Mouse (Mus musculus): ENCODE measurements around the gene D6Wsu163e.

Gene D6Wsu163e

DNA sequence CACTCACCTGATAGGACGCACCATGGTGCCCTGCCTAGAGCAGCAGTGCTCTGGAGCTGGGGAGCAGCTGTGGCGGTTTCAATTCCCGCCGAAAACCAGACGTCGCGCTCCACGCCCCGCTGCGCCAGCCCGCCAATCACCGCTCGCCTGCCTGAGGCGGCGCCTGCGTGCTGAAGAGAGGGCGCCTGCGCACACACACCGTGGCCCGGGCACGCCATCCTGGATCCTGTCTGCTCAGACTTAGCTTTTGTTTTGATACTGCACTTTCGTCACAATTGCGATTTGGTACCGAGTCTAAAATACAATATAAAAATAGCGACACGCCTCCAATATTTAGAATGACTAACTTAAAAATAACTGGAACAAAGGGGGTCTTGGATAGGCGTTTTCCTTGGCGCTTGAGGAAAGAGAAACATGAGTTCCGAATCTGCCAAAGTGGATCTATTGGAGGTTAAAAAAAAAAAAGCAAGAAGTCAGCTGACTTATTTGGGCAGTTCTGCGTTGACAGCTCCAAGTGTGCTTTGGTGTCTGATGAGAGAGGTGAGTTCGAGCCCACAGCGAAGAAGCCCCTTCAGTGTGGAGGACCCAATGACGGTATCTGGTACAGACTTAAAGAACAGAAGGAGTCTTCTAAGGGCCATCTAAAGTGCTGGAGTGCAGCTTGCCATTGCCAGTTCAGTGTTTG lies at the start of gene D6Wsu163e, which contains the start of gene Rad51ap1:
Gene D6Wsu163e (plus strand): TSS at position 476 of the 685 bp plus-strand sequence.
Gene Rad51ap1 (minus strand): TSS at position 101 of the 685 bp plus-strand sequence.
- DNase-seq = peak; percentile 95

DNA sequence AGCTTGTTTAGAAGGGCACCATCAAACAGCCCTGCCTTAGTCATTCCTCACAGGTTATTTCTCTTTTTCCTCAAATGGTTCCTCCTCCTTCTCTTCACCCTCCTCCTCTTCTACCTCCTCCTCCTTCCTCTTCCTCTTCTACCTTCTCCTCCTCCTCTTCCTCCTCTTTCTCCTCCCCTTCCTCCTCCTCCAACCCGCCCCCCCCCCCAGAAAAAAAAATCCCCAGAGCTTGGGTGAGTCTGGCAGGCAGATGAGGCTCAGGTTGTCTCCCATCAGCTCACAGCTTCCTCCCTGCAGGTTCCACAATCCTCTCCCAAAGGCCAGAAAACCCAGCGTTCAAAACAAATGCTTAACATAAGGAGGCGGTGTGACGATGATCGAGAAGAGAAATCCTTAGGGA lies 32.4 kb upstream of the D6Wsu163e start:
- no peak for DNase-seq

DNA sequence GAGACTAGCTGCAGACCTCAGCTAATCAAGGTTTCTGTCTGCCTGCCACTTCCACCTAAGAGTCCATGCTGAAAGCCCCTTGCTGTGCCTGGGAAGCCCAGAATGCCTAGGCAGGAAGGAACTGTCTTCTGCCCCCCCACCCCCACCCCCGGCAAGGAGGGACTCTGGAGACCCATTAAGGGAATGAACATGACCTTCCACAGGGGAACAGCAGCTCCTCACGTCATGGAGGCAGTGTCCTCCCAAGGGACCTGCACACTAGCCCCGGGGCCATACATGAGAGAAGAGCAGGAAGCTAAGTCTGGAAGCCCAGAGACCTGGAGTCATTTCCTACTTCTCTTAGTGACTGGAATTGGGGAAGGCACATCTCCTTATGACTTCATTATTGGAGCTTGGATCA lies 31.9 kb upstream of the D6Wsu163e start:
- no peak for DNase-seq

DNA sequence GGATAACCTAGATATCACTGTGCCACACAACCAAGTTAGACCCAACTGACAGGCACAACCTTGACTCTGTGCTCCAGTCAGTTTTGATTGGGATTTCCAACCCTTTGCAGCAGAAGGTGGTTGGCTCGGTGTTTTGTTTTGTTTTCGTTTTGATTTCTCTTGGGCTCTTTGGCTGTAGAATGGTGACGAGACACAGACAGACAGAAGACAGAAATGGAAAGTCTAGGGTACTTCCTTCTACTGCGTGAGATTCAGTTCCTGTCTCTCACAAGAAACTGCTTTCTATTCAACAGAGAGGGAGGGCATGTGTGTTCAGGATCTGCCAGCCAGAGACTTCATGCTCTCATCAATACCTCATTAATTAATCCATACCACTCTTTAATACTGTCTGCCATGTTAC lies 29.0 kb upstream of the D6Wsu163e start:
- no peak for DNase-seq

DNA sequence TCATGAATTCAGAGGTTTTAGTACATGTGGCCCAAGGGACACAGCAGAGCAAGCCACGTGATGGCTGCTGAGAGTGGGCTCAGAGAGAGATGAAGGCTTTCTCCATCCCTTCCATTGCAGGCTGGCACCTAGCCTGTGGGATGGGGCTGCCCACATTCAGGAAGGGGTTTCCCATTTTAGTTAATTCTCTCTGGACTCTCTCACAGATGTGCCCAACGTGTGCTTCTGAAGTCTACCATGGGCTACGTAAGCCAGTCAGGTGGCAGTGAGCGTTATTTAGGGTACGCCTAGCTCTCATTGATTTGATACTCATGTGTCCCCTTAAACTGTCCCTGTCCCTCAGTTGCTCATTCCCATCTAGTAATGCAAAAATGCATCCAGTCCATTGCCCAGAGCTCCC lies 24.8 kb upstream of the D6Wsu163e start:
- no peak for DNase-seq

DNA sequence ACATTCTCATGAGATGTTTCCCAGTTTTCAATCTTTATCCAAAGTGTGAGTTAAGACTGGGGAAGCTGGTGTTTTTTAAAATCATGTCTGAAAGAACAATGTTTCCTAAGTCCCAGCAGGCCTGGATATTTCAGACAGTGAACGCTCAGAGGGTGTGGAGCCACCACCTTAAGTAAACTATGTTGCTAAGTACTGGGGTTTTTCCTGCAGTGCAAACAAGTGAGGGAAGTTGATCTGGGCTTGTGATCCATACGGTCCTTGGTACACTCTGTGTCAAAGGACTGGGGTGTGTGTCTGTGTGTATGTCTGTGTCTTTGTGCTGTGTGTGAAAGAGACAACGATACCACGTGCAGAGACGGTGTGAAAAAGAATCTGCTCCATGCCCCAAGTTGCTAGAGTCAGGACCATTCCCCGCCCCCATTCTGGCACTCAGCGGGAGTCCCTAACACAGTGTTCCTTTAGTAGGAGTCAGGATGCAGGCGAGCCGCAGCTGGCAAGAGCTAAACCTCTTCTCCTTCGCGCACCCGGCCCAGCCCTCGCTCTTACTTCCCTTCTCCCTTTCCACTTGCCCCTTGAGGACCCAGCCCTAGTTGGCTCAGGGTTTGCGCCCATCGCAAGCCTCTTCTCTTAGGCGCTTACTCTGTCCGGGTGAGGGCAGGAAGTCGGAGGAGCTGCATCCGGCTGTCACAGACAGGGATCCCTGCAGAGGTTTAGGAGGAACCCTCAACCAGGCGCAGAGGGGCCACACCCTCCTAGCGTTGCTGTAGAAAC lies 18.5 kb upstream of the D6Wsu163e start, which contains the start of gene Dyrk4:
Gene Dyrk4 (minus strand): TSS at position 729 of the 771 bp plus-strand sequence.
- DNase-seq = no peak

DNA sequence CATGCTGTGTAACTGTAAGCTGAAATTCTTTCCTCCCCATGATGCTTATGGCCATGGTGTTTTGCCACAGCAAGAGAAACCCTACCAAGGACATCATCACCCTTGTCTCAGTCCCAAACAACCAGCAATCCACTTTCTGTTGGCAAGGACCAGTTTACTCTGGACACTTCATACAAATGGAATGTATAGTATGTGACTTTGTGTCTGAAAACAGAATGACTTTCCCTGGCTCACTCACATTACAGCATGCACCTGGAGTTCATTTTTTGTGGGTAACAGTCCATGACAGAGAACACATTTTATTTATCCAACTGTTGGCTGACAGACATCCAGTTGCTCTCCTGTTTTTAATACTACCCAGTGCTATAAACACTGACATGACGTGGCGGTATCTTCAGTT lies 6.9 kb upstream of the D6Wsu163e start:
- DNase-seq = no peak

DNA sequence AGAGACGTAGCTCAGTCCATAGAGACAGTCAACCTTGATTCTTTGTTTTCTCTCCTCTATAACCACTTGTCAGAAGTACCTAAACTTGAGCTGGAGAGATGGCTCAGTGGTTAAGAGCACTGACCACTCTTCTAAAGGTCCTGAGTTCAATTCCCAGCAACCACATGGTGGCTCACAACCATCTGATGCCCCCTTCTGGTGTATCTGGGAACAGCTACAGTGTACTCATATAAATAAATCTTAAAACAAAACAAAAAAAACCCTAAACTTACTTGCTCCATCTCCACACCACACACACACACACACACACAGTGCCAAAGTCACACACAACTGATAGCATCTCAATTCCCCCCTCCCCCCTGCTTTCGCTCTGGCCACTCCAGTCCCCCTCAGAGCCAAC lies 1.7 kb upstream of the D6Wsu163e start:
- no peak for DNase-seq

DNA sequence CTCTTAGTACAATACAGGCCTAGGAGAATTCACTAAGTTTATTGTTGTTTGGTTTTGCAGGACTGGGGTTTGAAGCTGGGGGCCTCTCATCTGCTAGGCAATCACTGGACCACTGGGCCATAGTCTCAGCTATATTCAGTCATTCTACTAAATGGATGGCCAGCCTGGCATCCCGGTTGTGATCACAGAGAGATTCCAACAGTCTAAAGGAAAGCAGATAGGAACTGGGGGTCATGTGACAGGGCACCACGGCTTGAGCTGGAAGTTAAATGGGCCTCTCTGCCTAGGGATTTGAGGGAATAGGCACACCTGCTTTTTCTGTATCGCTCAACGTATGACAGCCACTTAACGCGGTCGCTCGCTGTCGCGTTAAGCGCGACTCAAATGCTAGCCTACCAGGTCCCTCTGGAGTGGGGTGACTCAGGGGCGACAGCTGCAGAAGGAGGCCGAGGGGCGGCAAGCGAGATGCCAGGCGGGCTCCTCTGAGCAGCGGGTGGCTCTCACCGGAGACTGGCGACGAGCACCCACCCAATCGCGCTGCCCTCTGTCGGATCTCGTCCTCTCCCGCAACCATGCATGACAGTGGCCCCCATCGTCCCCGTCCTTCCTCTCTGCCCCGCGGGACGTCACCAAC lies 792 bp upstream of the D6Wsu163e start:
- no peak for DNase-seq

DNA sequence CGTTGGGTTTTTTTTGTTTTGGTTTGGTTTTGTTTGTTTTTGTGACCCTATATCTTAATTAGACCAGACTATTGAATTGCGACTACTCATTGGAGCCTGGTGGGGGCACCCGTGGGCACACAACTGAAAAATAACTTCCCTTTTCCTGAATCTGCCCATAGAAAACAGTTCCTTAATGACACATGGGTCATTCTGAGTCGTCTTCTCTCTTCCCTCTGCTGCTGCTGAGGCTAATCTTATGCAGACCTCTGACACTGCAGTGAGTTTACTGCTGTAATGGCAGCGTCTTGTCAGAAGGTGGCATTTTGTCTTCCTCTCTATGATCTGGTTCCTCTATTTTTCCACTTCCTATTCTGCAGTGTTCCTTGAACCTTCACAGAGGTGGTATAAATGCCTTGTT lies 689 bp downstream of the D6Wsu163e start:
- DNase-seq = no peak

DNA sequence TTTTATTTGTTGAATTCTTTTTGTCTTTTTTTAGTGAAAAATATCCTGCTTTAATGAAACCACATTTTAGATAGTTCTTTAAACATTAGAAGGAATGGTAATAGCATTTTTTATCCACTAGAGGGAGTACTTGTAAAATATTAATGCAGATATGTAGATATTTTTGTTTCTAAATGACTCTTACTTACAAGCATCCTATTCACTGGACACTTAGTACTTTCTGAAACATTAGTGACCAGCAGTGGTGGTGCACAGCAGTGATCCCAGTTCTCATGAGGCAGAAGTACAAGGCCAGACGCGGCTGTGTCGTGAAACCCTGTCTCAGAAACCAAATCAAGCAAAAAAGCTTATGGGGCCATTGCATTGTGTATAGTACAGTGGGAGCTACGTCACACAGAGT lies 8.6 kb downstream of the D6Wsu163e start:
- DNase-seq = no peak

DNA sequence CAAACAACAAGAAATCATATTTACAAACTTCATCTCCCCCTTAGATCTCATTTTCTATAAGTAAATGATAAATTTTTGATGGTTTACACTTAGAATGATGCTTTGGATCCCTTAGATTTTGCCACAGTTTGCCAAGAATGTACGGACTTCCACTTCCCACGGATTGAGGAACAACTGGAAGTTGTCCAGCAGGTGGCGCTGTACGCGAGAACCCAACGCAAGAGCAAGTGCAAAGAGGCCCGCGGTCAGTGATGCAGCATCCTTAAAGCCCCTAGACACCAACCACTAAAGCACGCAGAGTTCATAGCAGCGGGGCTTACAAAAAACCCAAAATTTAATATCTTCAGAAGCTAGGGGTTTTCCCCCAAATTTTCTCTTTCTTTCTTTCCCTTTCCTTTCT lies 16.0 kb downstream of the D6Wsu163e start:
- DNase-seq = peak; percentile 65

DNA sequence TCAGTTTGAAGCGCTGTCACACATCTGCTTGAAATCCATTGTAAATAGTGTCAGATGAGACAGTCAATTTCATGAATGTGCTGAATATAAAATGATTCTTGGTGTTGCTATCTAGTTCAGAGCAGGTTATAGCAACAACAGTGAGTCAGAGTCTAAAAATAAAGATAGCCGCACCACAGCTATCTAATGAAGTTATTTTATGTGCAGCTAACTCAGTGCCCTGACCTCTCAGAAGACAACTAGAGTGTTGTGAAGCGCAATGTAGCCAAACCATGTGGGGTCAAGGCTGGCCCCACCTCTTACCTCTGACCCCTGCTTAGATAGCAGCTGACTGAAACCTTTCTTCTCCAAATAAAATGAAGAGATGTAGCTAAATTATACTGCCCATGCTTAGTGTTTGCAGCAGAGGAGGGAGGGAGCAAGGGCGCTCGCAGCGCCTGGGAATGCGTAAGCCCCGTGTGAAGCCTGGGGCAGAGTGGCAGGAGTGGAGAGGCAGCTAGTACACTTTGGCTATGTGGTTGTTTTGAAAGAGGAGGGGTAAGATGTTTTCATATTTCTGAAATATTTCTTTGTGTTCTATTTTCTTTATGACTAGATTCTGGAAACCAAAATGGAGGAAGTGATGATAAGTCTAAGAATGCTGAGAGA lies 21.7 kb downstream of the D6Wsu163e start:
- DNase-seq = no peak

DNA sequence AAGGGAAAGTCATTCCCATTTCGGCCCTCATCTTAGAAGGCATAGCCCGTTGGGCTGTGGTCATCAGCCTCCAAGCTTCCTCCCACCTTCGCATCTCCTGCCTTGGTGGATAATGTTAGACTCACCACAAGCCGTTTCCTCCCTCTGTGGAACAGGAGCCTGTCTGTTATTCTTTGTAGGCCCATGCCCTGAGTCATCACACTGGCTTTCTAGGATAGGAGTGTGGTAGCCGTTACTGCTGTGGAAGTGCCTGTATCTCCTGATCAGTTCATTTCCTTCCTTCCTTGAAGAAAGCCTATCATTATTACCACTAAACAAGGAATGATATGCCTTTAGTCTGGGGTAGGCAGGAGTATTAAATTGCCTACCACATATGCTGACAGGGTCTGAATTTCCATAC lies 22.9 kb downstream of the D6Wsu163e start:
- no peak for DNase-seq

DNA sequence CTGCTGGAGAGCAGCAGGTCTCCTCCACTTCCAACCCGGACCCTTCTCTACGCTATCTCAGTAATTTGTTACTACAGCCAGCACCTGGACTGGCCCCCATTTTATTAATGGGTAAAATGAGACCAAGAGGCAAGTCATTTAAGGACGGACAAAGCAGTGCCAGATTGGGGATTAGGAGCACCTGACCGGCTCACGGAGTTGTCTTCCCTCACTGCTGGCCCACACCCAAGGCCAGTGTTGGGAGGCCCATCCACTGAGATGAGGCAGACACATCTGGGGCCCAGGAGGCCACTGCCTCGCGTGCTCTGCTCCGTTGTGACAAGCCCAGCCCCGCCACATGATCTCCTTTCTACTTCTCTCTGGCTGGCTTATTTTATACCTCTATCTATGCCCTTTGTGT lies 23.7 kb downstream of the D6Wsu163e start:
- DNase-seq = no peak

DNA sequence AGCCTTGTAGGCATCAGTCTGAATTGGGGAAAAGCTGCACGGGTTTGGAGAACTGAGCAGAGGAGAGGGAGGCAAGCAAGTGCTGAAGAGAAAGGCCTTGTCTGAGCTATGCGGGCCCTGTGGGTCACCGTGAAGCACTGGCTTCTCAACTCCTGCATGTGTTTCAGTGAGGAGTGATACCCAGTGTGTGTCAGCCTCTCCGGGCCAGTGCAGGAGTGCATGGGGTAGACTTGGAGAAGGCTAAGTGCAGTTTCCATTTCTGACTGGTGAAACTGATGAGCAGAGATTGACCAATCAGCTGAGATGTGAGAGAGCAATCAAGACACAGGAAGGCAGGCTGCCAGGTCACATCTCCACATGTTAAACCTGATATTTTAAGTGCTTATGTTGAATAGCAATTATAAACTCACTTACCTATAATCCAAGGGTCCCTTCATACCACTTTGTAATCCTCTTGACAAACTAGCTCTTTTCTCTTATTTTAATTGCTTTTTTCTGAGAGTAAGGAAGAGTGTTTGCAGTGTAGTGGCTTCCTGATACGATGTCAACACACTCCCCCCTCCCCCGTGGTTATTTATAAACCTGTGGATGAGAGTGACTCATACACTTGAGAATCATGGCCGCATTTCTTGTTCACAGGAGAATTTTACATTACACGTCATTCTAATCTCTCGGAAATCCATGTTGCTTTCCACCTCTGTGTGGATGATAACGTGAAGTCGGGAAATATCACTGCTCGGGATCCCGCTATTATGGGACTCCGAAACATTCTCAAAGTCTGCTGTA lies 26.7 kb downstream of the D6Wsu163e start:
- DNase-seq = no peak

DNA sequence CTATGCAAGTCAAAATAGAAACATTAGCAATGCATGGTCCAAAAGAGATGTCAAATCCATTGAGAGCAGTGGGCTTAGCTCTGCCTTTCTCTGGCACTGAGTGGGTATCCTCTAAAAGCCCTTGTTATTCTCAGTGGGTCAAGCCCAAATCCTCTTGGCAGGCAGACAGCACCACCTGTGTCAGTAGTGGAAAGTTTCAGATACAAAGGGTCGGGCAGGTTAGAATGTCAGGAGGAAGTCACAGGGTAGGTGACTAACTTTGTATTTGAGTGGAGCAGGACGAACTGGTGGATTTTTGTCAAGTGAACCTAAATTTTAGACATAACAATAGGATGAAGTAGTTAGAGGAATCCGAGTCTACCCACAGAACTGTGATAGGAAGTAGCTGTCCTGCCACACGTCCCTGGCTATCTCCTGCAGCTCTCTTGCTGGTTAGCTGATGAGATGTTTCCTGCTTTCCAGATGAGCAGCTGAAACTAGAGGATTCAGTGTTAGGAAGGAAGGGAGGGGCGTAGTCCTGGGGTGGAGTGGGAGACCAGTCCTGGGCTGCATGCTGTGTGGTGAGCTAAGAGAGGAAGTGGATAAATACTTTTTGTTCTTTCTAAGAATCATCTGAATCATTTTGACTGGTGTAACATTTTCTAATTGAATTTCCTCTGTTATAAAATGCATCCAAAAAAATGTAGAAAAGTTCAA lies 41.9 kb downstream of the D6Wsu163e start:
- no peak for DNase-seq

DNA sequence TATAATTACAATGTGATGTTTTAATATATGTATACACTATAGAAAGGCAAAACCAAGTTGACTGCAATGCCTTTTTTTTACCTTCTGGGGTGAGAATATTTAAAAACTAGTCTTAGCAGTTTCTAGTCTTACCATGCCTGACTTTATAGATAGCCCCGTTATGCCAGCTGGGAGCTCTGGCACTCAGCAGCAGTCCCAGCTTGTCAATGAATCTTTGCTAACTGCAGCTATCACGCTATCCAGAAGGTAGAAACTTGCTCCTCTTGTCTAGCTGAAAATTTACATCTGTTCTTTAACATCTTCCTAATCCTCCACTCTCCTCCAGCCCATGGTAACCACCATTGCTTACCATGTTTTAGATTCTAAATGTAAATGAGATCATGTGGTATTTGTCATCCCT lies 53.9 kb downstream of the D6Wsu163e start:
- DNase-seq = no peak

DNA sequence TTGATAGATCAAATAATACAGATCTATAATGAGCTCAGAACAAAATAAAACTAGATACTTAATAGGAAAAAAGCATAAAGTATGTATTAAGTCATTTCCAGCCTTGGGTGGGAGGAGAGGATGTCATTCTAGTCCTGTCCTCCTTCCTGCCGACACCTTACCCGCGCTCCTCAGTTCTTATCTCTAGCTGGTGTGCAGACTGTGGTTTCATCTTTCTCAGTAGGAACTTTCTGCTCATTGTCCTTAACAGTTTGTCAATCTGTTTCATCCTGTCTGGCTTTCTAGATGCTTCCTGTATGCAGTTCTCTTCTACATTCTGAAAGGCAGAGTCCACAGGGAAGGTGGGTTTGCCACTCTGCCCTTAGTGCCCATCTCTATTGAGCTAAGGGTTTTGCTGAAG lies 55.7 kb downstream of the D6Wsu163e start:
- no peak for DNase-seq

DNA sequence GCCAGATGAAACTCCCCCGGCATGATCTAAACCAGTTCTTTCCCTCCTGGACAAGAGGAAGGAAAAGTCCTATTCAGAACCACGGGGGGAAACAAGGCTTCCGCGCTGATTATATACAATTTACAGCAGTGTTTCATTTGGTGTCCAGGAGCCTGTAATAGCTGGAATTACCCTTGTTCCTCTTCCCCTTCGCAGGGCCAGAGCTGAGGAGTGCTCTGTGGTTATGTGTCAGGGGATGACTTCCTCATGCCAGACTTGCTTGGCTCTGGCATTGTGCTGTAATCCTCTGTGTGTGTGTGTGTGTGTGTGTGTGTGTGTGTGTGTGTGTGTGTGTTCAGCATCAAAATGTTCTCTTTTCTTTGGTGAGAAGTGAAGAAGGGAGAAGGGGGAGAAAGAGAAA lies 56.6 kb downstream of the D6Wsu163e start:
- no peak for DNase-seq

DNA sequence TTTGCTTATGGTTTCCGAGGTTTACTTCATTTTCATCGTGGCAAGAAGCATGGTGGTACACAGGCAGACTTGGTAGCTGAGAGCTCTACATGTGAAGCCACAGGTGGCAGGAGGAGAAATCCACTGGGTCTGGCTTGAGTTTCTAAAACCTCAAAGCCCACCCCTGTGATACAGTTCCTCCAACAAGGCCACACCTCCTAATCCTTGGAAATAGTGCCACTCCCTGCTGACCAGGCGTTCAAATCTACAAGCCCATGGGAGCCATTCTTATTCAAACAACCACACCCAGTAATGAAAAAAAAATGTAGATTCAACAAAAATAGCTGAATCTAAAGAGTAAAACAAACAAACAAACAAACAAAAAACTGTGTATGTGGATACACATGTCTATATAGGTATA lies 65.9 kb downstream of the D6Wsu163e start:
- DNase-seq = no peak

DNA sequence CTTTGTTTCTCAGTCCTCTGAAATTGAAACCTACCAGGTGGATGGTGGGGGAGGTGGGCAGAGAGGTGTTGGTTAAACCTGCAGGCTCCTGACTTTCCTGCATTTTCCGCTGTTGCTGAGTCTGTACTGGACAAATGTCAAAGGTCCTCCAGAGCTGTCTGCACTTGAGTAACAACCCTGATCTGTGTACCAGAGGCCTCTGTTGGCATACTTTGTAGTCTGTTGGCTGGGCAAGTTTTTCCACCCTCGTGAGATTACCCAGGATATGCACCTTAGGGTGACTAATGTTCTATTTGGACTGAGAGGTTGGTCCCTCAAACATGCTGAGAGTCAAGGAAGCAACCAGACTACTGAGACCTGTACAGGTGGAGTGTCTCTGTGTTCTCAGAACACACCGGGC lies 66.8 kb downstream of the D6Wsu163e start:
- no peak for DNase-seq
